In the genomic region with DNA sequence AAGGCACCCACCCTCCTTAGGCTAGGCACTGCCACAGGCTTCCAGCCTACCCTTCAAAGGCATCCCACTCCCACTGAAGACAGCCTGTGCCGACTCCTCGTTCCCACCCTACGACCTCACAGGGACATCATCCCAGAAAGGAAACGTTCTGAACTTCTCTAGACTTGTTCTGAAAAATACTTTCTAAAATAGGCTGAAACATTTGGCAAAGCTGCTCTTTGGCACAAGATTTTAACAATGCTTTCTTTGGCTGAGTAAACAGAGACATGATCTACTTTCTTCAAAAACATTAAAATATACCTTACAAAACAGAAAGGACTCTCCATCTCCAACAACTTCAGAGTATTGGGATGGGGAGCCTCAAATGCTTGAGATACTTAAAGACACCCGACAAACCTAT, we compare ENCODE assay signal across 18 mouse cellular contexts. TPM values are rescaled to one million over a fixed set of nuclear protein-coding genes. Genes with fewer than 3 reads are reported as not detected.
DNase-seq lines count a peak whose midpoint lies in the region; ATAC-seq and TF ChIP-seq lines count a peak whose summit lies in the region.
"Had no signal": no experiment of that assay in that cellular context is flagged by ENCODE, and none has a peak within 500 bp of the region (broad histone marks: within the 10 kb centered on the region; RNA-seq: fewer than 3 reads in every experiment).

No protein-coding gene starts in this region.

- peak; percentile 39; the same call in 1 of the 2 replicates for ATAC-seq in frontal cortex, adult (ENCODE audit: low TSS enrichment)
- ATAC-seq: CD4-positive, CD25-positive, alpha-beta regulatory T cell, adult 4 months; forebrain, embryonic 15.5 days; hindbrain, postnatal 0 days had no signal

- H3K27ac ChIP-seq in left cerebral cortex, adult 2 months: peak overlapping the region; percentile 61
- H3K27ac ChIP-seq: embryonic facial prominence, embryonic 12.5 days; forebrain, embryonic 15.5 days; hindbrain, embryonic 13.5 days; hindbrain, postnatal 0 days had no signal

- no peak overlapping the region for H3K4me3 ChIP-seq in left cerebral cortex, adult 2 months
- H3K4me3 ChIP-seq: embryonic facial prominence, embryonic 12.5 days; forebrain, embryonic 15.5 days; hindbrain, embryonic 13.5 days had no signal

- intact Hi-C loops in heart, postnatal 25 days (cut with DNase I): no loop called here
- intact Hi-C loops in left cerebral cortex, adult 2 months (cut with DNase I): loop anchor here (5.0 kb wide), 1 partner anchor 126 kb away; no protein-coding TSS in a partner anchor
- intact Hi-C loops in left cerebral cortex, postnatal 4 days (cut with DNase I): no loop called here

- no peak for TF ChIP-seq CTCF in left cerebral cortex, adult 2 months (IDR thresholded peaks at IDR 0.05)

- DNase-seq in frontal cortex, postnatal 10 days (ENCODE audit: low spot score in 2 of 2): no peak
- peak; percentile 19 for DNase-seq in heart, adult 8-10 months (ENCODE audit: low spot score)
- DNase-seq in heart, postnatal 25 days (ENCODE audit: low spot score): no peak
- no peak for DNase-seq in left cerebral cortex, adult 2 months (ENCODE audit: extremely low spot score in 1 of 2, low spot score in 2 of 2)
- no peak for DNase-seq in left cerebral cortex, postnatal 4 days
- DNase-seq in adipocyte (ENCODE audit: low spot score): peak; percentile 70
- DNase-seq: B cell, adult 2 months; cerebellum, adult 11-12 months; cerebellum, adult 9-10 months; cerebellum, postnatal 25 days; gastrocnemius, postnatal 10 days had no signal

RNA-seq across cellular contexts. Expression of a gene that starts 9.0 kb away (rescaled TPM):
- total RNA-seq in heart, adult 8-10 months (2022): 1 to 10 TPM; 5.7 to 9.1 (median 7.4) TPM
- 1 to 10 TPM; 5.7 to 6.3 TPM for total RNA-seq in heart, postnatal 25 days (2021)
- 10 to 100 TPM; 15.8 to 21.3 TPM for total RNA-seq in left cerebral cortex, adult 2 months (2021)
- total RNA-seq in left cerebral cortex, postnatal 4 days (2021): 10 to 100 TPM; 15.9 to 18.5 TPM

RNA-seq across cellular contexts. Expression of a gene that starts 25.3 kb away (rescaled TPM):
- 1 to 10 TPM; 1.6 TPM for total RNA-seq in heart, adult 8-10 months (2022)
- total RNA-seq in heart, postnatal 25 days (2021): 1 to 10 TPM in 1 of 2 experiments, under 1 TPM in 1; 0.89 to 1.4 TPM
- total RNA-seq in left cerebral cortex, adult 2 months (2021): 1 to 10 TPM; 1.7 to 2.7 TPM
- total RNA-seq in left cerebral cortex, postnatal 4 days (2021): 1 to 10 TPM in 1 of 2 experiments, under 1 TPM in 1; 0.96 to 1.4 TPM
- total RNA-seq: hematopoietic stem cell, adult 5-6 weeks had no signal

Comparison
In these comparisons a context has a peak if more than half of its experiments do, and no peak if none do; other contexts are left out.
1. DNase-seq: peak in heart, adult 8-10 months (single experiment) and adipocyte (single experiment); none in frontal cortex, postnatal 10 days (0 of 2), heart, postnatal 25 days (single experiment), left cerebral cortex, adult 2 months (0 of 2) and left cerebral cortex, postnatal 4 days (single experiment).